Mouse (Mus musculus) heart, adult 18-20 months (tissue): Measurements from ENCODE around the gene BC061212. TPM values are rescaled to one million over a fixed set of nuclear protein-coding genes. Genes with fewer than 3 reads are reported as not detected.
"Not testable (repeated sequence)": the region's sequence is repeated elsewhere in the genome, so short reads cannot be mapped to it uniquely, and the experiment has no call there.

Experiments
- DNase-seq, 2 experiments: peaks; one replicate each; pipeline ENCODE4 v3.0.0; 2021 to 2022; ENCODE audit warnings: mixed read lengths in 1 of 2
- long read RNA-seq, 2 experiments: library from polyadenylated mRNA; stranded (forward); transcript quantifications; one replicate each; pipeline ENCODE4 v2.0.0; 2021
- total RNA-seq, 2 experiments: library from RNA; stranded (reverse); gene quantifications; 2 replicates each; pipeline ENCODE4 v1.2.3; 2021

Gene BC061212
- not detected for total RNA-seq
- long read RNA-seq, experiment 1: 0 reads
- long read RNA-seq, experiment 2: 0 reads

DNA sequence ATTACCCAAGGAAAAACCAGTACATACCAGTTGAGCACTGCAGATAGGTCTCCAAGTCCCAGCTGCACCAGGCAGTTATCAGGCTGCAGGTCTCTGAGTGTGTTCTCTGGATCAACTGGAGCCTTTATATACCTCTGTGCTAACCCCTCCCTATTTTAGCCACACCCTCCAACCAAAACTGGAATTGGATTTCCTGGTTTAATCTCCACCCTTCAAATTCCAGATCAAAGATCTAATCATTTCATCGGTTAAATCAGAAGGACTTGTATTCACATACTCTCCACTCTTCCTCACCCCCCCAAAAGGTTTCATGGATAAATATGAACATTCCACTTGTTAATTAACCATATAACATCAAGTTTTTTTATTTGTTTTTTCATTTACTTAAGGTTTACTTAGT lies at the start of gene BC061212:
Gene BC061212, minus strand, starts transcription at position 101 of the 400 bp plus-strand sequence.
- DNase-seq: not testable (repeated sequence)

DNA sequence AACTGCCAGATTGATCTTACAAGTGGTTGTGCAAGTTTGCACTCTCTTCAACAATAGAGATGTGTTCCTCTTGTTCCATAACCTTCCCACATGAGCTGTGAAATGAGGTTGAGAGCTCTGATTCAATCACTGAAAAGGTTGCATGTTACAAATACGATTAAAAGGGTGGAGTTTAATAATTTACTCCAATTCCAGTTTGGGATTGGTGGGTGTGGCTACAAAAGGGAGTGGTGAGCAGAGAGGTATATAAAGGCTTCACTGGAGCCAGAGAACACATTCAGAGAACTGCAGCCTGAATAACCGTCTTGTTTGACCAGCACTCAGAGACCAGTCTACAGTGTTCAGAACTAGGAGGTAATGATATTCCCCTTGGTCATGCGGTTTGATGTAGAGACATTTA lies 5.7 kb upstream of the BC061212 start, which contains the start of gene Gm6351:
Gene Gm6351, plus strand, starts transcription at position 301 of the 400 bp plus-strand sequence.
- DNase-seq: not testable (repeated sequence)

Other genes starting within 250 kb of the BC061212 start
- not detected for gene Gm7792, start 226.8 kb downstream of the BC061212 start, total RNA-seq
- gene Gm16429, start 141.5 kb downstream of the BC061212 start, total RNA-seq: not detected
- not detected for gene Gm6351, start 5.8 kb upstream of the BC061212 start, total RNA-seq
- not detected for gene Gm3106, start 147.5 kb upstream of the BC061212 start, total RNA-seq
- gene A430089I19Rik, start 236.3 kb upstream of the BC061212 start, total RNA-seq: not detected
- not detected for gene Gm6502, start 243.9 kb upstream of the BC061212 start, total RNA-seq